Mouse (Mus musculus) kidney, adult 11 months (tissue): ENCODE data around the gene Sap18.
"Not testable (repeated sequence)": the region's sequence is repeated elsewhere in the genome, so short reads cannot be mapped to it uniquely, and the experiment has no call there.

Experiments
- DNase-seq: peaks from one replicate; pipeline ENCODE4 v3.0.0; 2022

Sap18 gene

GRCm38 (mm10) chr14:57827284-57827683 lies 29.3 kb downstream of the Sap18 start:
- no peak for DNase-seq

- DNase-seq: no peak
Measured at GRCm38 (mm10) chr14:57833526-57833925, 35.5 kb downstream of the Sap18 start.

- no peak for DNase-seq
Measured at GRCm38 (mm10) chr14:57835157-57835556, 37.2 kb downstream of the Sap18 start.

- no peak for DNase-seq
Measured at GRCm38 (mm10) chr14:57844535-57844934, 46.6 kb downstream of the Sap18 start.

GRCm38 (mm10) chr14:57848061-57848460 lies 50.1 kb downstream of the Sap18 start:
- DNase-seq: not testable (repeated sequence)

- no peak for DNase-seq
Measured at GRCm38 (mm10) chr14:57848646-57849045, 50.7 kb downstream of the Sap18 start.

GRCm38 (mm10) chr14:57850330-57850729 lies 52.4 kb downstream of the Sap18 start:
- DNase-seq: no peak

GRCm38 (mm10) chr14:57852961-57853360 lies 55.0 kb downstream of the Sap18 start:
- no peak for DNase-seq

- not testable (repeated sequence) for DNase-seq
Measured at GRCm38 (mm10) chr14:57856037-57856436, 58.1 kb downstream of the Sap18 start.
